Mouse (Mus musculus): Measurements from ENCODE around the gene Kmt2e. TPM values are rescaled to one million over a fixed set of nuclear protein-coding genes. Genes with fewer than 3 reads are reported as not detected.

The Kmt2e gene
- polyA plus RNA-seq (2012; fragmentation: generic; extraction: Trizol) = 10 to 100 TPM in 1 of 2 experiments, 1 to 10 TPM in 1; 3.1 to 17.4 TPM

GRCm38 (mm10) chr5:23433720-23434597 is at the start of gene Kmt2e:
TSS of gene Kmt2e (plus strand) at chr5:23434441.

